Mouse (Mus musculus) kidney, adult 9 months (tissue): ENCODE data around the gene Agrp.
"Not testable (repeated sequence)": the region's sequence is repeated elsewhere in the genome, so short reads cannot be mapped to it uniquely, and the experiment has no call there.

Source experiments
- DNase-seq: peaks from one replicate; pipeline ENCODE4 v3.0.0; 2022

The Agrp gene

DNA sequence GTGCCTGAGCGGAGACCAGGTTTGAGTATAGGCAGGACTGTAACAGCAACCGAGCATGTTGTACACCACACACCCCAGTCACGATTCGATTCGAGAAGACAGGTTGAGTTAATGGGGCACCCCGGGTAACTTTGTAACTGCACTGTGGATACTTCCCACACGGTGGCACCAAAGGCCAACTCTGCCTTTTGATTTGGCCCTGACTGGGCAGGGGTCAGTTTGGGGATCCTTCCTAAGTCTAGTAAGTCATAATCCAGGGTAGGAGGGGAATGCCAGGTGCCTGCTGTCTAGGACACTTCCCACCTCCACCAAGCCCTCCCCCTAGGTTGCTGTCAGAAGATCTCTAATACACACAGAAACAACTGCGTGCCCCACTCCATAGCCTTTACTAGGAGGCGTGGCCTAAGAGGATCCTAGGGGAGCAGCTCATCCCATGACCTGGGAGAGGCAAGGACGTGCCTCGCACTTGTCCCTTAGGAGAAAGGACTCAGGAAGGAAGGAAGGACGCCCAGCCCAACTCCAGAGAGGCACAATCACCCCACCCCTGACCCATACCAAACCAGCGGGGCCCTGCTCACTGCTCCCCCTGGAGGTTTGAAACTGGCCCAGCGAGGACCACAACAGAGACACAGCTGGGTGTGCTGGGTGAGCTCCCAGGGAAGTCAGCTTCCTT is 40.7 kb downstream of the Agrp start:
- DNase-seq = peak; percentile 91

DNA sequence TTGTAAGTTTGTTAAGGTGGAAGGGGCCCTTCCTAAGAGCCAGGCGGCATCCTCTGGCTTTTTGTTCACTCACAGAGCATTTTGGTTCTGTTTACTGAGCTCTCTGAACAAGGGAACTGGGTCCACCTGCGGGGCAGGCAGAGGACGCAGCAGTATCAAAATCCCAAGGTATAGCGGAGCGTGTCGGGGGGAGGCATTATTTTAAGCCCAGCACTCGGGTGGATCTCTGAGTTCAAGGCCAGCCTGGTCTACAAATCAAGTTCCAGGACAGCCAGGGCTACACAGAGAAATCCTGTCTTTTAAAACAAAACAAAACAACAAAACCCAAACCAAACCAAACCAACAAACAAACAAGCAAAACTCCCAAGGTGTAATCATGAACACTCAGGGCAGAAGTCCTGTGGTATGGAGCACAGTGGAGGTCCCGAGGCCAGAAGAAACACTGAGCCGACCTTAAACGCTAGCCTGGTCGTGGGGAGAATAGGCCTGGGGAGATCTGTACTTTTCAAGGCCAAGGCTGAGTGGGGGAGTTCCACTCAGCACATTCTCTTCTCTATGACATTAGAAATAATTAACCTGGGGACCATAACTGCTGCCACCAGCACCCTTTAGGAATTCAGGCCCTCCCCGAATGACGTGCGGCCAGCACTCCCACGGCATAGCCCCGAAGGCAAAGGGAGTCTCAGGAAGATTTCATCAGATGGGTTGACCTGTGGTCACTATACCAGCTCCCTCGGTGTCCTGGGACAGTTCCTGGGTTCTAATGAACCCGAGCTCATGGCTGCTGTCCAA is 42.5 kb downstream of the Agrp start:
- DNase-seq = peak; percentile 84

DNA sequence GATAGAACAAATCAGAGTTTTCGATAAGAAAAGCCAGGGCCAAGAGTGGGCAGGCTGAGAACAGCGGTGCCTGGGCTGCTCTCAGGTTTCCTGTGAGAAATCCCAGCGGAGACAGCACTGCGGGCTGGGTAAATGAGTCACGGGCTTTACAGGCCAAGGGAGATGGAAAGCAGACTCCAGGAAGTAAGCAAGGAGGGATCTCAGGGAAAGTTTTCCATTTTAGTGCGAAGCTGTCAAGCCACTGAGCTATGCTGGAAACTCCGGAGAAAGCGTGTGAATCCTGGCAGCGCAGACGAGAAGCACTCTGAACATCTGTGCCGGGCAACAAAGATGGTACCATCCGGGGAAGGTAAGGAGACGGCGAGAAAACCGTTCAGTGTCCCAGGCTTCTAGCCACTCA is 43.3 kb downstream of the Agrp start:
- peak; percentile 38 for DNase-seq

DNA sequence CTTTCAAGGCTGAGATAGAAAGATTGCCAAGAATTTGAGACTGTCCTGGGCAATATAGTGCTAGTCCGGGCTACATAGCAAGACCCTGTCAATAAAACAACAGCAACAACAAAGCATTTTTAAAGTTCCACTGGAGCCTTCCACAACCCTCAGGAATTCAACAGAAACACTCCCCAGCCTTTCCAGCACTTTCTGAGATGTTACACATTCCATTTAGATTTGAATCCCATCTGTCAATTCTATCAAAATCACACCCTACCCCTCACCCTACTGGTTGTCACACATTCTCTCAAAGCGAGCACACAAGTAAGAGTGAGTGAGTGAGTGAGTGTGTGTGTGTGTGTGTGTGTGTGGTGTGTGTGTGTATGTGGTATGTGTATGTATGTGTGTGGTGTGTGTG is 44.8 kb downstream of the Agrp start:
- no peak for DNase-seq

DNA sequence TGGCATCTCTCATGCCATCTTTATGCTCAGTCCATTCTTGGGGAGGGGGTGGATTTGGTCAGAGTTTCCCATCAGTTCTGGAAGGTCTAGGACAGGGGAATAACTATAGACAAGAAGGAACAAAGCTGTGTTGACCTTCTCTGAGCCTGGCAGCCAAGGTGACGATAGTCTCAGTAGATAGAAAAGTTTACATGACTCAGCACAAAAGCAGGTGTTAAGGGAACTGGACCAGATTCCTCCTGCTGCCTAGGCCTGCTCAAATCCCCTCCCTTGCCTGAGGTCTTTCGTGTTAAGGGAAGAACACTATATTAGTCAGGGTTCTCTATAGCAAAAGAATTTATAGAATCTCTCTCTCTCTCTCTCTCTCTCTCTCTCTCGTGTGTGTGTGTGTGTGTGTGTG is 57.5 kb downstream of the Agrp start:
- no peak for DNase-seq

DNA sequence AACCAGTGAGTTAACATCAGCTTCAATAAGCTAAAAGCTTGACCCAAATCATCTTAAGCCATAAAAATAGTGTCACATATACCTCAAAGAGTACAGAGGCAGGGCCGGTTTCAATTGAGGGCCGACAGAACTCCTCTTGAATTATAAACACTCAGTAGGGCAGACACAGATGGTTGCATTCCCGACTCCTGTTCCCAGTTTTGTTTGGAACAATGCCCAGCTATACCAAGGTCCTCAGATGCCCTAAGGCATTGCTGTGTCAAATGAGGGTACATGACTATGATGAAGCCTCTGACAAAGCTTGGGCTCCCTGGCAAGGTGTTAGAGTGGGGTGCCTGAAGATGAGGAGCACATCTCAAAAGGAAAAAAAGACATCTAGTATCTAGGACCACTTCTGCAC is 61.7 kb downstream of the Agrp start:
- DNase-seq = no peak

DNA sequence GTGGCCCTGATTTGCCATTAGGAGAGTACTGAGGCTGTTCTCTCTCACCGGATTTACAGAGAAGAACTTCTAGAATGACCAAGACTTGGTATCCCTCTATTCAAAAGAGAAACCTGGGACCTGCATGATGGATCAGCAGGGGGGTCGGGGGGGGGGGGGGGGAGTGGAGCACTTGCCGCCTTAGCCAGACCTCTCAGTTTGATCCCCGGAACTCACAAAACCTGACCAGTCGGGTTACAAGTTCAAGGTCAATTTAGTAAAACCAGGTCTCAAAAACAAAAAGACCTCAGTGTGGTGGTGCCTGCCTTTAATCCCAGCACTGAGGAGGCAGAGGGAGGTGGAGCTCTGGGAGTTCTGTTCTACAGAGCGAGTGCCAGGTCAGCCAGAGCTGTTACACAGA is 62.5 kb downstream of the Agrp start:
- DNase-seq = no peak

DNA sequence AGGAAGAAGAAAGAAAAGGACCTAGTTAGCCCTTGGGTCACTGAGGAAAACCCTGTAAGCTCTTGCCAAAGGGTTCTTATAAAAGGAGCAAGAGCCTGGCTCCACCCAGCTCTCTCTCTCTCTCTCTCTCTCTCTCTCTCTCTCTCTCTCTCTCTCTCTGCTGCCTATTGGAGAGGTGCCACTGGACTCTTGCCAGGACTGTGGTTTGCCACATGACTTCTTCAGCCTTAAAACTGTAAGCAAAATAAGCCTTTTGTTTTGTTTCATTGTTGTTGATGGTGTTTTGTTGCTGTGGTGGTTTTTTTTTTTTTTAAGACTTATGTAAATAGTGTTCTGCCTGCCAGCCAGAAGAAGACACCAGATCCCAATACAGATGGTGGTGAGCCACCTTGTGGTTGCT is 63.8 kb downstream of the Agrp start:
- peak; percentile 58 for DNase-seq

DNA sequence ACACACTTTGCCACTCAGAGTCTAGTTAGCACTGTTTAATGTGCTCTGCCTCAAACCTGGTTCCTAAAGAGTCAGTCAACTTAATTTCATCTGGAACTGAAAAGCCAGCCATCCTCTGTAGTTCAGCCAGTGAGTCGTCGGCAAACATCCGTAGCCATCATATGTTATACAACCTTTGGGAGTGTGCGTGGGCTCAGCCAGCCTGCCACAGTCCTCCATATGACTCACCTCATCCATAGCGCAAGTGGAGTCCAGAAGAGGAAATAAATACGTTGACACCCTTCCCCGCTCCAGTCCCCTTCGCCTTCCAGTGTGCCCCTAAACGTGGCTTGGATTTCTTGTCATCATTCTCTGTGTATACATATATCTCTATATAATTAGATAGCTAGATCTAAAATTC is 65.4 kb downstream of the Agrp start:
- no peak for DNase-seq

DNA sequence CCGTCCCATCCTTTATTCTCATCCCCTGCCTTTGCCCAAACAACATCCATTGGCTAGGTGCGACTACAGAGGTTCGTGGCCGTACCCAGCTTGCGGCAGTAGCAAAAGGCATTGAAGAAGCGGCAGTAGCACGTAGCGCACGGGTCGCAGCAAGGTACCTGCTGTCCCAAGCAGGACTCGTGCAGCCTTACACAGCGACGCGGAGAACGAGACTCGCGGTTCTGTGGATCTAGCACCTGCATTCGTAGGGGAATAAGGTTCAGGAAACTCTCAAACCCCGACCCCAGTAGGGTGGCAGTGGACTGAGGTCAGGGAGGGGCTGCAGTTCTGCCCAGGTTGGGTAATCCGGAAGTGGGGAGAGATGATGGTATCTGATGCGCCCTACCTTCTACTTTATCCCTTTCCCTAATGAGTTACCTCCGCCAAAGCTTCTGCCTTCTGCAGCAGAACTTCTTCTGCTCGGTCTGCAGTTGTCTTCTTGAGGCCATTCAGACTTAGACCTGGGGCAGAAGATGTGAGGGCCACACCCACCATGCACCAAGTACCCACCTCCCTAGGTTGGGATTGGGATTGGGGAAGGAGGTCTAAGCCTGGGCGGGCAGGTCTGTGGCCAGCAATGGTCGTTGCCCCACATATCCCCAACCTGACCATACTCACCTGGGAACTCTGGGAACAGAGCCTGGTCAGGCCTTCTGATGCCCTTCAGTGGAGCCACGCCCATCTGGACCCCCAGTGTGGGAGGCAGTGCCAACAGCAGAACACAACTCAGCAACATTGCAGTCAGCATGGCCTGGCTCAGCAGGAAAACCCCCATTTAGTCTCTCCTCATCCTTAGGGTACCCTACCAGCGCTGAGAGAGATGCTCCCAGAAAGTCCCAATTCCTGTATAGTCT is 70.2 kb downstream of the Agrp start:
- DNase-seq = no peak

DNA sequence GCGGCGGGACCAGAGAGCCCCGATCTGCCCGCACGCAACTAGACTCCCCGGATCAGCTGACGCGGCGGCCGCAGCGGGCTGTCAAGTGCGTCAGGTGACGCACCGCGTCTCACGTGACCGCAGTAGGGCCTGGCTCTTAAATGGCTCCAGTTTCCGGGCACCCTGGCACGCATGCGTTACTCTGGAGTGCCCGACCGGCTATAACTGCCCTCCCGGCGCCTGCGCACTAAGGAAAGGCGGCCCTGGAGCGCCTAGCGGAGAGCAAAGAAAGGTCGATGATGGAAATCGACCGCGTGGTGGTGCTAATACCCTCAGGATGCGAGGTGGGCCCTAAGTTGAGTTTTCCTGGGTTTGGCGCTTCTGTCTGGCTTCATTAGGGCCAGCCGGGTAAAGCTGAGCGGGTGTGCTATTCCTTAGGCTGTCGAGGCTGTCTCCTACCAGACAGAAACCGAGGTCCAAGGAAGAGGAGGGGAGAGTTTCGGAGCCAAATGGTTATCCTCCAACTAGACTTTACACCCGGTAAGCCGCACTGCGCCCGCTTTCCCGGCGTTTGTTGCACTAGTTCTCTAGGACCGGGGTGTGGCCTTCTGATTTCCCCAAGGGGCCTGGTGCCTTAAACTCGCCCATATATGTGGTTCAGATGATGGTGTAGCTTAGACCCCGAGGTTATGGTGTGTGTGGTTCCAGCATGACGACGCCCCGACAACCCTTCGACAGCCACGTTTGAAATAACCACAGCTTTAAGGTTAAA is 71.1 kb downstream of the Agrp start, which contains the start of gene Atp6v0d1:
Gene Atp6v0d1 (minus strand): TSS at position 96 of the 751 bp plus-strand sequence.
- DNase-seq = peak; percentile 100

DNA sequence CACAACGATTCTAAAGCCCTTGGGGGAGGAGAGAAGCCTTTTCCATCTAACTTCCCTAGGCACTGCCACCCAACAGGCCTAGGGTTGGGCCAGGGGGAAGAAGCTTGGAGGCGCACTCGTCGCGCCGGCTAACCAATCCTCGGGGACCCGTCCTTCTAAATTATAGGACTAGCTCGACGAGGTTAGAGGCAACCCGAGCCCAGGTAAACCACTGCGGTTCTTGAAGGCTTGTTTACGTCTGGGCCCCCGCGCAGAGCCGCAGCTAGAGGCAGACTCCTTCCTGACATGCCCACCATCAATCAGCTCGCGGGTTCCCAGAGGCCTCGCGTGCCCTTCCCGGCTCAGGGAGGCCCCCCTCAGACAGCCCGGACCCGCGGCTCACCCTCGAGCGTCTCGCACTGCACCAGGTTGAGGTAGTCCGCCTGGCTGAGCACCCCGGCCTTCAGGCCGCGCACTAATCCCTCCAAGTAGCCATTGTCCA is 71.8 kb downstream of the Agrp start:
- DNase-seq = no peak

DNA sequence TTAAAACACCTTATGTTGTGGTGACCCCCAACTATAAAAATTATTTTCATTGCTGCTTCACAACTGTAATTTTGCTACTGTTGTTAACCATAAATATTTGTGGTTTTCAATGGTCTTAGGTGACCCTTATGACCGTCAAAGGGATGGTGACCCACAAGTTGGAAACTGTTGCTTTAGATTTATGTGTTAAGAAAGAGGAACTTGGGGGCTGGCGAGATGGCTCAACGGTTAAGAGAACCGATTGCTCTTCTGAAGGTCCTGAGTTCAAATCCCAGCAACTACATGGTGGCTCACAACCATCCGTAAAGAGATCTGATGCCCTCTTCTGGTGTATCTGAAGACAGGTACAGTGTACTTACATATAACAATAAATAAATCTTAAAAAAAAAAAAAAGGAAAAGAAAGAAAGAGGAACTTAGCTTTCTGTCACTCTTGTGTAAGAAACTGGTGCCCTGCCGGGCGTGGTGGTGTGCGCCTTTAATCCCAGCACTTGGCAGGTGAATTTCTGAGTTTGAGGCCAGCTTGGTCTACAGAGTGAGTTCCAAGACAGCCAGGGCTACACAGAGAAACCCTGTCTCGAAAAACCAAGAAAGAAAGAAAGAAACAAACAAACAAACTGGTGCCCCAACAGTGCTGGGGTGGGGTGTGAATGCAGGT is 72.5 kb downstream of the Agrp start:
- not testable (repeated sequence) for DNase-seq

DNA sequence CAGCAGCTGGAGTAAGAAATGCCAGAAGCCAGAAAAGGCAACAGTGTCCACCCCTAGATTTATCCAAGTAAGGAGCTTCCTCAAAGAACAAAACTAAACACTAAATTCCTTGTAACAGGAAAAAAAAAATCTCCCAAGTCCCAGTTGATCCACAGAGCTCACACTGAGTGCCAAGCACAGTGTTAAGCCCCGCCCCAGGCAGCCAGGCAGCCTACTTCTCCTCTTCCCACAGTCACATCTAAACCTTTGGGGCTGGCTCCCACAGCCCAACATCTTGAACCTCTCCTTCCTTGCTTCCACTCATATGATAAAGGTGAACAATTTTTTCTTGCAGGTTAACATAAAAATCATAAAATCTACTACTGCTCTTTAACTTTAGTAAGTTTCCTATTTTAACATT is 73.3 kb downstream of the Agrp start:
- DNase-seq = no peak

DNA sequence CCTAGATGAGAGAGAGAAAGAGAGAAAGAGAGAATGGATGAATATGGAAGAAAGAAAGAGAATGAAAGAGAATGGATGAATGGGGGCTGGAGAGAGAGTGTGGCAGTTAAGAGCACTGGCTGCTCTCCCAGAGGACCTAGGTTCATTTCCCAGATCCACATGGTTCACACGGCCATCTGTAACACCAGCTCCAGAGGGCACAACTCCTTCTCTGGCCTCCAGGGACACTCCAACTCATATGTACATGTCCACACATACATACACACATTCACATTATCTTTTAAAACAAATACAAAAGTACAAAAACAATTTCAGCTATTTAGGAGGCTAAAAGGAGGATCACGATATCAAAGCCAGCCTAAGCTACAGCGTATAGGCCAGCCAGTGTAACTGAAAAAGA is 74.3 kb downstream of the Agrp start:
- no peak for DNase-seq

DNA sequence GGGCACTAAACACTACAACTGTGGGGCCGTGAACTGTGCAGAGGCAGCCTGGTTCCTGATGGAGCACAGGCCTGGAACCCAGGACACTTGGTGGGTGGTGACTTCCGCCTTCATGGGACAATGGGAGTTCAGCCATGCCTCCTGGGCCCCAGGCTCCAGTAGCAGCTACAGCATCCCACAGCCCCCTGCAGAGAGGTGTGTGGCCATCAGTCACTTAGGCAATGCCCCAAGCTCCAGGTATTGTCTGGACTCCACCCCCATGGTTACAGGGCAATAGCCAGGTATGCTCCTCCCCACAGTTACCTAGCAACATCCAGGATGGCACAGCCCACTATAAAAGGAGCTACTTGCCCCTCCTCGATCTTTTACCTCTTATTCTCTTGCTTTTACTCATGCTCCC is 82.0 kb downstream of the Agrp start:
- DNase-seq = no peak

DNA sequence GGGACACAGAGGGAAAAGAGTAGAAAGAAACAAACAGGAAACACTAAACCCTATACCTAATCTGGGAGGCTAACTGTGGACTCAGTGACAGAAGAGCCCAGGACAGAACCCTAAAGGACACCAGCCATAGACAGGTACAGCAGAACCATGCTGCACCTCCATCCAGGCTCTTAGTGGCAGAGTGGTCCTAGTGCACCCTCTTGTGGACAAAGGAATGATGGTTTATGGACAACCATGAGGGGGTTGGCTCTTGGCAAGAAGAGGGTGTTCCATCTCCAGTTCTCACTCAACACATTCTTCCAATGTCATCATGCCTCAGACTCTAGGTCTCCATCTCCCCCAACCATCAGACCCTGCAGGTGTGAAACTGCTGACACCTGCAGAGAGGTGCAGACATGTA is 83.1 kb downstream of the Agrp start:
- DNase-seq = peak; percentile 84

DNA sequence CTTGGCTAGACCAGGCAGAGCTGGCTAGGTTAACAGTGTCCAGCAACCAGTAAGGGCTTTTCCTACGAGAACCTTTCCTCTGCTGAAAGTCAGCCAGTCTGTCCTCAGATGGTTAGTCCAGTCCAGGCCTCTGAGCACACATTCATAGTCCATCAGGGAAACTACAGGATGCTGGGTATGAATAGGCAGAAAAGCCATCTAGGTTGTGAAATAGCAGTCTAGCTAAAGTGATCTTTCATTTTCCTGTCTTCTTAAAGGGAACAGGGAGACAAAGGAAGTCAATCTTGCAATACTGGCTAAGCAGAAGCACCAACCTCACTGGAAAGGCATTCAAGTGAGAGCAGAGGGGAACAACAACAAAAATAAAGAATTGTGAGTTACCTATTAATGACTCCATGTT is 84.4 kb downstream of the Agrp start:
- no peak for DNase-seq

DNA sequence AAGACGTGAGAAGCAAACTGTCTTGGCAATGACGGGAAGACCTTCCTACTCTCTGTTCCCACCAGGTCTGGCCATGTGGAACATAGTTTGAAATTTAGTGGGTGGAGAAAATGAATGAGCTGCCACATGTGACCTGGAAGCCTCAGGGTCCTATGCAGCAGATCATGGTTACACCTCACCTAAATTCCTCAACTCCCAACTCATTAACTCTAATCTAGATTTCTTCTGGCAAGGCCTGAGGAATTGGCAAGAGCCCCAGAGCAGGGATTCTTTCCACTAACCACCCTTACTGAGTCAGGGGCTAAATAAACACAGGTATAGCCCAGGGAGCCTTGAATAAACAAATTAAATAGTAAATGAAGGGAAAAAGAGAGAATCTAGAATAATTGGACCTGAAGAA is 85.2 kb downstream of the Agrp start:
- DNase-seq = no peak

DNA sequence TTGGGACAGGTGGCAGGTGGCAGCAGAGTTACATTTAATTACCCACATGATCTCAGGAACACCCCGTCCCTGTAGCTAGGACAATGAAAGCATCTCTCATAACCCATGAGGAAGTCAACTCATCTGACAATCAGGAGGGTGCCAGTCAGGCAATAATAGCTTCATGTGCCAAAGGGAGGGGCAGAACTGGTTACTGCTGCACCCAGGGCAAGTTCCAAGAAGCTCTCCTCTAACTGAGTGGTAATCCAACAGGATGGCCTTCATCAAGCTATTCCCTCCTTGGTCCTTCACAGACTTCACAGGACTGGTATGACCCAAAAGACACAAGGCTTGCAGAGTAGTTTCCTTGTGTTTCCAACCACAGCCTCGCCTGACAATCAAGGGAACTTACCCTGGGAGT is 87.1 kb downstream of the Agrp start:
- peak; percentile 29 for DNase-seq

DNA sequence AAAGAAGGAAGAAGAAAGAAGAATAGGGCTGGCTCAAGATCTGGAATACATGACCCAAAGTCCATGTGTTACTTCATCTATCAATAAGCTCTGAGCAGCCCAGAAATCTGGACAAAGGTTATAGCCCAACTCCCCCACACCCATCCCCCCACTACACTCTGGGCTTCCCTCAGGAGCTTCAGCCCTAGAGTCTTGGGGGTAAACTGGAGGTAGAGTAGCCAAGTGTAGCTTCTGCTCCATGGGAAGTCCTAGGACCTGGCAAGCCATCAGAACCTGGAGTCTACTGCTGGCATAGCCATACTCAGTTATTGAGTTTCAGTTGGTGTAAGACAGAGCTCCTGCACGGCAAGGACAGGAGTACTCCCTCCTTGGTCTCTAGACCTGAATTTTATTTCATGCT is 87.7 kb downstream of the Agrp start:
- no peak for DNase-seq
